Mouse (Mus musculus): ENCODE measurements around the gene Tmc8.

The Tmc8 gene

GRCm38 (mm10) chr11:117781993-117782704 lies at the start of gene Tmc8, which contains the start of gene Tmc6:
Gene Tmc8, plus strand, starts transcription at chr11:117782076.
Gene Tmc6, minus strand, starts transcription at chr11:117782198.
- no peak for DNase-seq (ENCODE audit: low read depth, low spot score)

GRCm38 (mm10) chr11:117736037-117736689 lies 45.7 kb upstream of the Tmc8 start:
- DNase-seq (ENCODE audit: low read depth, low spot score): no peak

DNA sequence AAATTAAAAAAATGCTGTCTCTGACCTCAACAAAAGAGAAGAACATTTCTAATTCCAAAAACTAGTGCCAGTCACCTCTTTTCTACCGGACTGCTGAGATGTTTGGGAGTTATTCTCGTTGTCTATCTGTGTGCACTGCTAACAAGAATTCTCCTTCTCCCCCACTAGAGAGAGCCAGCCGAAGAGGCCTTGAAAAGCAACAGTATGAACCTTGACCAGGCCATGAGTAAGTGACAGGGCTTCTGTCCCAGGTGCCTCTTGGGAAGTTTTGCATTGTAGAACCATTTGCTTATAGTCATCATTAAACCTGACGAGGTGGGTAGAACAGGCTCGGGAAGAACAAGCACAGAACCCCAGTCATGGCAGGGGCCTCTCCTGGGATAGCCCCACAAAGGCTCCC lies 43.8 kb upstream of the Tmc8 start:
- no peak for DNase-seq (ENCODE audit: low read depth, low spot score)

- no peak for DNase-seq (ENCODE audit: low read depth, low spot score)
Observed at GRCm38 (mm10) chr11:117741128-117741527, 40.7 kb upstream of the Tmc8 start.

DNA sequence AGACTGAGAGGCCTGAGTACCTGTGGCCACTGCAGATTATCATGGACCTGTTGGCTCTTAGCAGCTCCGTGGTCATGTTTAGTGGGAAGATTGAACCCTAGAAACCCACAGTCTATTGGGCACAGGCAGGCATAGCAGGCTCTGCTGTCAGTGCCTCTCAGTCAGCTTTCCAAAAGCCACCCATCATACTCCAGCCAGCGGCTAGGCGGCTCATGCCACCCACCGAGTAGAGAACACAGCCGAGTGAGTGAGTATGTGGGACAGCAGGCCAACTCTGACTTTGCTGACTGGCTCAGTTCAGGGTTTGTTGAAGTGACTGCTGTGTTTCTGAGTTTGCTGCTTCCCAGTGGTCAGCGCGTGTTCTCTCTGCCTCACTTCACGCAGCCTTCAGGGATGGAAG lies 39.6 kb upstream of the Tmc8 start:
- DNase-seq (ENCODE audit: low read depth, low spot score): no peak

- no peak for DNase-seq (ENCODE audit: low read depth, low spot score)
Observed at GRCm38 (mm10) chr11:117742715-117743114, 39.2 kb upstream of the Tmc8 start.

- DNase-seq (ENCODE audit: low read depth, low spot score): no peak
Observed at GRCm38 (mm10) chr11:117743454-117744030, 38.3 kb upstream of the Tmc8 start.

DNA sequence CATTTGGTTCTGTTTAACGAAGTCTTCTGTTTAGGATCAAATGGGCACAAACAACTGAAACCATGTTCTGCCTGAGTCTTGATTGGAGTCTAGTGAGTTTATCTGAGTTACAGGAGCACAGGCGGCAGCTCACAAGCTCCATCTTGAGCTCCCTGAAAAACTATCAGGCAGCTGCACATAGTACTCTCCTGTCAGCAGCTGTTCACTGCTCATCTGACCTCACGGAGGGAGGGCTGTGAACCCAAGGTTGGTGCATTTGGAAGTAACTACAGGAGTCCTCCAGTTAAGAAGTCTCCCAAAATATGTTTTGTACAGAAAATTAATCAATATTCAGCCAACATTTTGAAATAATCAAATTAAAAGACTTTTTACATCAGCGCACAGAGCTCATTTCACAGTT lies 33.2 kb upstream of the Tmc8 start:
- no peak for DNase-seq (ENCODE audit: low read depth, low spot score)

DNA sequence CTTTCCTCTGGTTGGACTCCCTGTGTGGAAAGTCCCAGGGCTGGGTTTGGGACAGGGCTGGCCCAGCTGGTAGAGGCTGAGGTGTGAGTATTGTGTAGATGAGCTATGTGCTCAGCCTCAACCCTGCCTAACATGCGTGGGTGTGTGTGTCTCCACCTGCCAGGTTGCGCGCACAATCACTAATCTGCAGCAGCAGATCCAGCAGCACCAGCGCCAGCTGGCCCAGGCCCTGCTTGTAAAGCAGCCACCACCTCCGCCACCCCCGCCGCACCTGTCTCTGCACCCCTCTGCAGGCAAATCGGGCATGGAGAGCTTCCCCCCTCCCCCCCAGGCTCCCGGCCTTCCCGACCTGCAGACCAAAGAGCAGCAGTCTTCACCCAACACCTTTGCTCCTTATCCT lies 32.5 kb upstream of the Tmc8 start:
- no peak for DNase-seq (ENCODE audit: low read depth, low spot score)

DNA sequence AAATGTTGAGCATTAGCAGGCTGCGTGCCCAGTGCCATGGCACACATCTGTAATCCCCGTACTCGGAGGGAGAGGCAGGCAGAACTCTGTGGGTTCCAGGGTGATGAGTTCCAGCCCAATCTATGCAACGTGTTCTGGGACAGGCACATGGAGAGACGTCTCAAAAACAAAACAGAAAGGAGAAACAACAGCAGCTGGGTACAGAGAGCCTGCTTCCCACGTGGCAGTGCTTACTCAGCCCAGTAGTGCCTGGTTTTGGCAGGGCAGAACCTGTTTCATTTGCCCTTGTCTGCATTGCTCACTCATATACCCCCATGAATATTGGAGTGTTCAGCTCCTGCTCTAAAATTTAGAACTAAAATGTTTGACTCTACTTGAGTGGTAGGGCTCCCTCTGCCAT lies 30.3 kb upstream of the Tmc8 start:
- no peak for DNase-seq (ENCODE audit: low read depth, low spot score)

DNA sequence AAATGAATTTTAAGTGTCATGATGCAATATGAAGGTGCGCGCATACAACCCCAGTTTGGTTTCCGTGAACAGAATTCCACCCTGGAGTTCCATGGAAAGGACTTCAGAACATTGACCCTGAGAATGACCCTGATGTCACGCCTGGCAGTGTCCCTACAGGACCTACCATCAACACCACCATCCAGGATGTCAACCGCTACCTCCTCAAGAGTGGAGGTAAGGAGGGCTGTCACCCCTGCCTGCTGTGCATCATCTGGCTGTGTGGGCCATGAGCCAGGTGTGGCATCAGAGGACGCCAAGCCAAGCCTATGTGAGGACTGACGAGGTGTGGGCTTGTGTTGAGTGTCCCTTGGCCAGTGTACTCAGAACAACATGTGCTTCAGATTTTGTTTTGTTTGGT lies 26.0 kb upstream of the Tmc8 start:
- DNase-seq (ENCODE audit: low read depth, low spot score): no peak

GRCm38 (mm10) chr11:117759267-117759666 lies 22.6 kb upstream of the Tmc8 start:
- no peak for DNase-seq (ENCODE audit: low read depth, low spot score)

- no peak for DNase-seq (ENCODE audit: low read depth, low spot score)
Observed at GRCm38 (mm10) chr11:117760374-117761119, 21.3 kb upstream of the Tmc8 start.

DNA sequence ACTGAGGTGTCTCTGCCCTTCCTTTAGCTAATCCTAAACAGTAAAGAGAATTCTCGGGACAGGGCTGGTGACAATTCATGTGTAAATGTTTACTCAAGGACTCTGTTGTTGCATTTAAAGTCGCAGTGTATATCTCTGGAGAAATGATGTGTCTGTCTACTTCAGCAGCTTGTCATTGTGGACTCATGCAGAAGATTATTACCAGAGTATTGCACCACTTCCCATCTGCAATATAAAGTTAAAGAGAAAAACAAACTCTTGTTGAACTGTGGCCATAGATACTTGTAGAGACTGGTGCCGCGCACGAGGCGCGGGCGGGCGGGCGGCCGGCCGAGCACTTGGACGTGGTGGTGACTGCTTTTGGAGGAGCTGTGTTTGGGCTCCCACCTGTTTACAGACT lies 20.1 kb upstream of the Tmc8 start:
- no peak for DNase-seq (ENCODE audit: low read depth, low spot score)

- DNase-seq (ENCODE audit: low read depth, low spot score): no peak
Observed at GRCm38 (mm10) chr11:117762246-117762645, 19.6 kb upstream of the Tmc8 start.

GRCm38 (mm10) chr11:117764319-117764718 lies 17.6 kb upstream of the Tmc8 start:
- DNase-seq (ENCODE audit: low read depth, low spot score): no peak

GRCm38 (mm10) chr11:117765361-117765760 lies 16.5 kb upstream of the Tmc8 start:
- no peak for DNase-seq (ENCODE audit: low read depth, low spot score)

- DNase-seq (ENCODE audit: low read depth, low spot score): no peak
Observed at GRCm38 (mm10) chr11:117766275-117766674, 15.6 kb upstream of the Tmc8 start.

GRCm38 (mm10) chr11:117768725-117769682 lies 12.9 kb upstream of the Tmc8 start:
- no peak for DNase-seq (ENCODE audit: low read depth, low spot score)

DNA sequence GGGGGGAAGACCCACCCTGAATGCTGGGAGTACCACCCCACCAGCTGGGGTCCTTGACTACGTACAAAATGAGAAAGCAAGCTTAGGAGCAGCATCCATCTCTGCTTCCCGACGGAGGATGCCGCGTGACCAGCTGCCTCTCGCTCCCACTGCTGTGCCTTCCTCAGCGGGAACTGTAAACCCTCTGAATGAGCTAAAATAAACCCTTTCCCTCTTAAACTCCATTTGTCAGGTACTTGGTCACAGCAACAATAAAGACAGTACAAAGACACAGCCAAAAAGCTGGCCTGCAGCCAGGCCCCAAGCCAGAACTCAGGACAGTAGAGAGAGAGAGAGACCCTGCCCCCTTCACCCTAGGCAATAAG lies 12.2 kb upstream of the Tmc8 start:
- no peak for DNase-seq (ENCODE audit: low read depth, low spot score)

DNA sequence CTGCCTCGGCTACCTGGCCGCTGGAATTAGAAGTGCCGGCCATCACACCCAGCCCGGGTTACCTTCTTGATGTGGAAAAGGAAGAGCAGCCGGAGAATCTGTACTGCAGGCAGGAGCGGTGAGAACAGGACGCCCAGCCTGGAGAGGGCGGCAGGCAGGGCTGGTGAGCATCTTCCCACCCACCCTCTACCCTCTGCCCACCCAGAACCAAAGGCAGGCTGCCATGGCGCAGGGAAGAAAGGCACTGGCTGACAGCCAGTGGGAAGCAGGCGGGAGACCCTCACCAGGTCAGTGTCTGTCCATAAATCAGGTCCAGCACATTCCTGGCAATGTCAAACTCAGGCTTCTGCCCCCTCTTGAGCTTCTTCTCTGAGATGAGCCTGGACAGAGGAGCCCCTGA lies 11.5 kb upstream of the Tmc8 start:
- DNase-seq (ENCODE audit: low read depth, low spot score): no peak
